Mouse (Mus musculus): ENCODE results near the gene Mier3.

DNA sequence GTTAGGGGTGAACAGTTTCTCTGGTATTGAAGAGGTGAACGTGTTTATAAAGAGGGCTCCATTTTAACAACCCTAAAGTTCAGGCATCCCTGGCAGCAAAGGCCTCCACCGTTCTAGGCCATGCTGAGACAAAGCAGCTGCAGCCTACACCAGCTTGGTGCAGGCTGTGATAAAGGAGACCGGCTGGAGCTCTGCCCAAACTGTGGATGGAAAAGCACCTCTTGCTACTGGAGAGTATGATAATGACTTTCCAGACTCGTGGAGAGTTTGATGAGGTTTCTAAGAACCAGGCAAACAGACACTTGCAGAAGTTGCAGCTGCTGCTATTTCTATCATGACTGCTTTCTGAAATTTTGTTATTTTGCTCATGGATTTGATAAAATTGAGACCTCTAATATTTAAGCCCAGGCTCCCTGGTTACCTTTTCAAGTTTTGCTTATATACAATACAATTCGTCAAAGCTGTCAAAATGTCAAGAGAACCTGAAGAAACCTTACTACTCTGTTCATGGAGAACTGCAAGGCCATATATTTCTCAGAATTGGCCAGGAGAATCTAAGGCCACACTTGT lies 3.4 kb downstream of the Mier3 start:
- TF ChIP-seq POLR2A (IDR thresholded peaks at IDR 0.05; ENCODE audit: borderline replicate concordance, low read depth, low read length) (no peak), CTCF (IDR thresholded peaks at IDR 0.05; ENCODE audit: low read depth, low read length) (no peak)

Measured in bone marrow macrophage, adult 2 months (primary cell).